Mouse (Mus musculus) heart, embryonic 14.5 days (tissue): ENCODE results near the gene Baz2b. TPM values are rescaled to one million over a fixed set of nuclear protein-coding genes. Genes with fewer than 3 reads are reported as not detected.

Source experiments
- ATAC-seq: fragments of 200-750 bp; cut with Nextera tagmentation; 2 replicates; pipeline ENCODE4 v1.8.0; 2017; ENCODE audit warnings: low read depth, moderate TSS enrichment; ENCODE audit not compliant: insufficient number of reproducible peaks, insufficient read depth, low FRiP score
- H3K27ac ChIP-seq, 2 experiments: fragments of 200-500 bp in 1 of 2; fragments of 300-500 bp in 1 of 2; sonication (generic) in 1 of 2; replicated peaks in 1 of 2; 2 replicates each; pipeline ENCODE4 v1.5.1; 2012 to 2014; ENCODE audit warnings: low read depth in 2 of 2, low read length in 2 of 2, control low read depth in 1 of 2, mild to moderate bottlenecking in 1 of 2, mixed read lengths in 1 of 2; ENCODE audit not compliant: control insufficient read depth in 1 of 2, insufficient read depth in 1 of 2
- H3K27me3 ChIP-seq: fragments of 300-500 bp; sonication (generic); 2 replicates; pipeline ENCODE4 v1.6.1; 2014; ENCODE audit warnings: mild to moderate bottlenecking, low read length, control low read depth; ENCODE audit not compliant: control insufficient read depth, insufficient read depth
- H3K36me3 ChIP-seq: fragments of 300-500 bp; sonication (generic); 2 replicates; pipeline ENCODE4 v1.6.1; 2014; ENCODE audit warnings: mild to moderate bottlenecking, control low read depth, low read length, mixed read lengths; ENCODE audit not compliant: control insufficient read depth, insufficient read depth
- H3K4me1 ChIP-seq, 2 experiments: fragments of 200-500 bp in 1 of 2; fragments of 300-500 bp in 1 of 2; sonication (generic) in 1 of 2; 2 replicates each; pipeline ENCODE4 v1.6.1; 2012 to 2014; ENCODE audit warnings: low read length in 2 of 2, control low read depth in 1 of 2, mixed read lengths in 1 of 2; ENCODE audit not compliant: control insufficient read depth in 2 of 2, insufficient read depth in 2 of 2
- H3K4me2 ChIP-seq: fragments of 300-500 bp; sonication (generic); 2 replicates; pipeline ENCODE4 v1.6.1; 2014; ENCODE audit warnings: mild to moderate bottlenecking, low read length
- H3K4me3 ChIP-seq, 2 experiments: fragments of 200-500 bp in 1 of 2; fragments of 300-500 bp in 1 of 2; sonication (generic) in 1 of 2; 2 replicates each; pipeline ENCODE4 v1.5.1; 2012 to 2014; ENCODE audit warnings: low read length in 2 of 2, mild to moderate bottlenecking in 2 of 2, control low read depth in 1 of 2, low read depth in 1 of 2, moderate library complexity in 1 of 2; ENCODE audit not compliant: control insufficient read depth in 1 of 2, insufficient read depth in 1 of 2
- H3K9ac ChIP-seq: fragments of 300-500 bp; sonication (generic); 2 replicates; pipeline ENCODE4 v1.6.1; 2014; ENCODE audit warnings: mild to moderate bottlenecking, low read length
- H3K9me3 ChIP-seq: fragments of 300-500 bp; sonication (generic); 2 replicates; pipeline ENCODE4 v1.6.1; 2016; ENCODE audit warnings: low read length, control low read depth; ENCODE audit not compliant: control insufficient read depth
- WGBS: fragments of 180-500 bp; shearing (Covaris S2); extraction: QIAGEN DNeasy Blood & Tissue Kit; methylation state at CpG from one replicate; pipeline ENCODE4 v1.1.7; 2014; 5-methylcytosine and 5-hydroxymethylcytosine counted together
- polyA plus RNA-seq: library from polyadenylated mRNA; unstranded; fragments of >200 nt; fragmentation: Nextera tagmentation; extraction: Ambion mirVana; gene quantifications from 2 replicates; pipeline ENCODE4 v1.2.1, GENCODE M21; 2014

Baz2b gene
- polyA plus RNA-seq, 1 experiment from 2014 or later = 54.5 TPM

DNA sequence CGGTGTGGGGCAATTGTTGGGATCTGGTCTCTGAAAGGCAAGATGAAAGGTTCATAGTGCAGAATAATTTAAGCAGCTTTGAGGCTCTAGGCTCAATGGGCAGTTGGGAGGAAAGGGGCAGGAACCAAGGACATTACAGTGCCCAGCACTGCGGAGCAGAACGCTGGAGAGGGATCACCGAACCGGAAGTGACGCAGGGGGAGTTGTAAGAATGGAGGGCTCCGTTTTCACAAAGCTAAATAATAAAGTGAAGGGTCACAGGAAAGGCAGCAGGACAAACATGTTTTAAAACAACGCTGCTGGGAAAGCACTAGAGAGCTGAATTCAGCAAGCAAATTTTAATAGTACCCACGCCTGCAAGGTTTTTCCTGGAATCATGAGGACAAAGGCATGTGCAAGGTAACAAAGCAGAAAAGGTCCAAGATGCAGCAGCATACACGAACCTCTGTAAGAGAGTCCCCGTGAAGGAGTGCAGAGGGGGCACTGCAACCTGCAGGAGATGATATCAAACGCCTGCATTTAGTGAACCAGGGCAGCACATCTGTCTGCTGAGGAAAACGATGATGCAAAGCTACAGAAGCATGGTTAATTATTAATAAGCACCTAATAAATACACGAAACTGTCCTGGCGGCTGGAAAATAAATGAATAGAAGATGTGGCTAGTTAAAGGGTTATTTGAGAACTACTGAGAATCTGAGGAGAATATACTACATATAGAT, 120.0 kb downstream of the Baz2b start:
- 80% methylated on average over 15 of the region's 15 CpGs for WGBS
- no peak overlapping the region for H3K4me3 ChIP-seq
- no peak overlapping the region for H3K9ac ChIP-seq
- ATAC-seq = no peak
- no peaks in the 10 kb centered on the region for H3K36me3 ChIP-seq
- H3K9me3 ChIP-seq = no peaks in the 10 kb centered on the region
- H3K4me2 ChIP-seq = no peak overlapping the region
- H3K4me1 ChIP-seq = peaks cover 2 to 22% of the 10 kb centered on the region in 2 experiments
- H3K27me3 ChIP-seq = no peaks in the 10 kb centered on the region
- H3K27ac ChIP-seq = 0 out of 4 replicates have a peak overlapping the region, but pooled peaks of 1 of the 2 experiments have one; percentile 19

DNA sequence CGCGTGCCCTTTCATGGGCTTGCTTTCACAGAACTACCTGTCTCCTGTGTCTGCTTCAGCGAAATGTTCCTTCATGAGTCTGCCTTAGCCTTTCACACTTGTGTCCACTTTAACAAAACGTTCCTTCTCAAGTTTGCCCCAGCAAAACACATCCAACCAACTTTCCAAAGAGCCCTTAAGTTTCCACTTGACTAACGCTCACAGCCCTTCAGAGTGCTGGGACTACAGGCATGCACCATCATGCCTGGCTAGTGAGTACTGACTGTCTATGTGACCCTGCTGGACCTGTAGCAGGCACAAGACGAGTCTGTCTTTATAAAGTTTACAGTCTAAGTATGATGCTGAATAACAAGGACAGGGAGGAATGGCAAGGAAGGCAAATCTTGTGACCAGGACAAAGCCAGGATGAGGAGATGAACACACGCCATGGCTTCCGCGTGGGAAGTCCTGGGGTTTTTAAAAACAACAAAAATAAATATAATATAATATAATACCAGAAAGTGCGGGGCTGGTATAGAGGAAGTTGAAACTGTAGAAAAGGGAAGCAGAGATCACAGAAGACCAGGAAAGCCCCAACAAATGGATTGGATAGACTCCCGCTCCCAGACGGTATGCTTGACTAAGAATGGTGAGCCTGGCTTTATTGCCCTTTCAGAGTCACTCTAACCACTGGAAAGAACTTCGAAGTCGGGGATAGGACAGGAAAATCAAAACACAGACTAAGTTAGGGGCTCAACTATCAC, 120.7 kb downstream of the Baz2b start:
- H3K4me2 ChIP-seq = no peak overlapping the region
- H3K36me3 ChIP-seq = no peaks in the 10 kb centered on the region
- no peaks in the 10 kb centered on the region for H3K27me3 ChIP-seq
- H3K4me1 ChIP-seq = peaks cover 2 to 23% of the 10 kb centered on the region in 2 experiments
- H3K9ac ChIP-seq = no peak overlapping the region
- H3K4me3 ChIP-seq = no peak overlapping the region
- H3K9me3 ChIP-seq = no peaks in the 10 kb centered on the region
- WGBS = 81% methylated on average over 14 of the region's 14 CpGs
- ATAC-seq = no peak
- H3K27ac ChIP-seq = peak overlapping the region; percentile 54 to 77

DNA sequence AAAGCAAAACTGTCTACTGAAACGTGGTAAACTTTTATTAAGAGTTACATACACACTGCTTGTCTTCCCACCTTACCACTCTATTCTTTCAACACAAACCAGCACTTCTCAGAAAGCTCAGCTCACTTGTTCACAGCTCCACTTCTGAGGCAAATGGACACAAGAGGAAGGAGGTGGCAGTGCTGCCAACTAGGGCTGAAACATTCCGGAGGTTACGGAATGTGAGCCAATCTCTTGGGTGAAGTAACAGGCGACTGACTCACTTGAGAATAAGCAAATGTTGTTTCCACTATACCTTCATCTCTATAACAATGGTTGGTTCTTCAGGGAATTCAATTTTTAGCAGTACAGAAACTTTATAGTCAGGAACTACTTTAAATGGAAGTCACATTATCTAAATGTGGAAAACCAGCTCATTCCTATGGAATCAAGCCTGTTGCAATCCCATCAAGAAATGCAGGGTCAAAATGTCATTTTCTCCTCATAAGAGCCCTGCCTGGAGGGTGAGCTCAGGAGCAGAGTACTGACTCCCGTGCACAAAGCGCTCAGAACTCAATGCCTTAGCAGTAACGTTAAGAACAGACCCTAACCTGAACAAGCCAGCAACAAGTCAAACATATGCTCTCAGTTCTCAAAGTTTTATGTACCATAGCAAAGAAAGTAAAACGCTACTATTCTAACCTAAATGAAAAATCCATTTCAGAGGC, 123.3 kb downstream of the Baz2b start:
- H3K4me2 ChIP-seq = no peak overlapping the region
- H3K36me3 ChIP-seq = no peaks in the 10 kb centered on the region
- WGBS = 35% methylated on average over 8 of the region's 8 CpGs
- H3K4me3 ChIP-seq = no peak overlapping the region
- peaks cover 2 to 33% of the 10 kb centered on the region in 2 experiments for H3K4me1 ChIP-seq
- no peak overlapping the region for H3K9ac ChIP-seq
- H3K9me3 ChIP-seq = no peaks in the 10 kb centered on the region
- H3K27me3 ChIP-seq = no peaks in the 10 kb centered on the region
- no peak for ATAC-seq
- peak overlapping the region; percentile 56 to 60 for H3K27ac ChIP-seq

DNA sequence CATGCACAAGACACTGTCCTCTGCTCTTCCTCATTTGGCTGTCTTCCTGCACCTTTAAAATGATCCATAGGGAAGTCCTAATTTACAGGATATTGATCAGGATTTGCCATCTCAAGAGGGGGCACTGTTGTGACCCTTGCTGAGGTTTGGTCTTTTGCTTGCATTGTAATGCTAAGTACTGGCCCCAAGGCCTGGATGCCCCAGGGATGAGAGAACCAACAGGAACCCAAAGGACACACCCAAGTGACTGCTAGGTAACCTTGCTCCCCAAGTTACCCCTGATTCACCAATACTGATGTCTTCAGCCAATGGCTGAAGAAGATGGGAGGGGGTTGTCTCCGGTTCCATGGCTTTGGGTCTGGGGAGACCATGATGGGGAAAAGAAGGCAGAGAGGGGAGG, 124.8 kb downstream of the Baz2b start:
- H3K27me3 ChIP-seq = no peaks in the 10 kb centered on the region
- H3K36me3 ChIP-seq = no peaks in the 10 kb centered on the region
- H3K9ac ChIP-seq = no peak overlapping the region
- H3K4me3 ChIP-seq = no peak overlapping the region
- H3K9me3 ChIP-seq = no peaks in the 10 kb centered on the region
- no peak overlapping the region for H3K27ac ChIP-seq
- H3K4me1 ChIP-seq = peaks cover 5 to 34% of the 10 kb centered on the region in 2 experiments
- no peak for ATAC-seq
- no peak overlapping the region for H3K4me2 ChIP-seq
- 95% methylated on average over 1 of the region's 1 CpGs for WGBS

DNA sequence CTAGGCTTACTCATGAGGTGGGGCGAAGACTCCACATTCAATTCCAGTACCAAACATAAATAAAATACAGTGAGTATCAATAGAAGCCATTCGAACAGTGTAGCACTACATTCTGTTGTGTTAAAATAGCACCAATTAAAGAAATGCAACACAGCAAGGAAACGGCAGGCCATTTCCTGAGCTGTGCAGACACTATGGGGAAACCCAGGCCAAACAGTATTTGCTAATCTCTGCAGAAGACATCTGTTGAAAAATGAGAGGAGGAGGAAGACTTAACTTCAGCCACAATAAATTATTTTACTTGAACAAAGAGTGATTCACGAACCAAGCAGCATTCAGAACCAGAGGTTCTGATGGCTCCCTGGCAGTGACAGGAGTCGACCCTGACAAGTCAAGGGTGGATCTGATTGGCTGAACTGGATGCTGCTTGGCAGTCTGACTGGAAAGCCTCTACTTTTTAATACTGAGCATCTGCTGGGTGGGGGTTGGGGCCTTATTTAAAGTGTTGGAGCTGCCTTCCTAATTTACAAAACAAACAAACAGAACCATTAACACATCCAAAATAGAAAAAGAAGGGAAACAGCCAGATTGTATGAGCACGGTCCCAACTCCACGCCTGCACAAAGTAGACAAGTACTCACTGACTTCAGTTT, 126.5 kb downstream of the Baz2b start:
- WGBS = 59% methylated on average over 7 of the region's 7 CpGs
- no peak overlapping the region for H3K9ac ChIP-seq
- H3K4me2 ChIP-seq = no peak overlapping the region
- H3K9me3 ChIP-seq = no peaks in the 10 kb centered on the region
- no peak for ATAC-seq
- 0 out of 4 replicates have a peak overlapping the region, but pooled peaks of 1 of the 2 experiments have one; percentile 4 for H3K27ac ChIP-seq
- peaks cover 5 to 25% of the 10 kb centered on the region in 2 experiments for H3K4me1 ChIP-seq
- no peak overlapping the region for H3K4me3 ChIP-seq
- H3K27me3 ChIP-seq = no peaks in the 10 kb centered on the region
- no peaks in the 10 kb centered on the region for H3K36me3 ChIP-seq

DNA sequence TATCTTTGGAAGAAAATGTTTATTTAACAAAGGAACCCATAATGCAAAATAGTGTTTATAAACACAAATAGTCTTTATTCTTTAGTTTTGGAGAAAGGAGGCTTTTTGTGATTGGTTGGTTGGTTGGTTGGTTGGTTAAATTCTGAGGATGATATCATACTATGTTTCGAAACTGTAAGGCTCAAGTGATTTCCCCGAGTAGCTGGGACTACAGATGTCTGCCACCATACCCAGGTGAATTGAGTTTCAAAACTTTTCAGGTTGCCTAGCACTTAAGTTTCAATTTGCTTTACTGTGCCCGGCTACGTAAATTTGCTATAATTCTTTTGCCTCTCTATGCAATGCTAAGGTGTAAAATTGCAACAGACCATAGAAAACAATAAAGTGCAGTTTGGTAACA, 127.4 kb downstream of the Baz2b start:
- no peak for ATAC-seq
- Histone ChIP-seq H3K4me2 (no peak overlapping the region), H3K4me1 (peaks cover 5 to 25% of the 10 kb centered on the region in 2 experiments), H3K4me3 (no peak overlapping the region), H3K27ac (no peak overlapping the region), H3K27me3 (no peaks in the 10 kb centered on the region), H3K9me3 (no peaks in the 10 kb centered on the region), H3K36me3 (no peaks in the 10 kb centered on the region), H3K9ac (no peak overlapping the region)
- 92% methylated on average over 4 of the region's 4 CpGs for WGBS

DNA sequence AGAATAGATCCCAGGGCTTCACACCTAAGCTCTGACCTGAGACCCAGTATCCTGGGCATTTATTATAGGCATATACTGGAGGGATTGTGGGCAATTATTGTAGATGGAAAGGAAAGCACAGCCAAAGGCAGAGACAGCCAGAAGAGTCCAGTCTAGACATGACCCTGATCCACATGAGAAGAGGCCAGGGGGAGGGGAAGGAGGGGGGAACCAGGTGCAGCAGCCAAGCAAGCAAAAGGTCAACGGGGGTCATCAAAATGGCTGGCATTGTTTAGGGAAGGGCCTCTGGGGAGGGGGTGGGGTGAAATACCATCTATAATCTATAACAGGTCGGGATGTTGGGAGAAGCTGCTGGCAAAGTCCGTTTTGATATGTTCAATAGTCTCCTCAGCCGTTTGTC, 128.8 kb downstream of the Baz2b start:
- H3K27me3 ChIP-seq = no peaks in the 10 kb centered on the region
- H3K4me2 ChIP-seq = no peak overlapping the region
- H3K36me3 ChIP-seq = no peaks in the 10 kb centered on the region
- WGBS = 70% methylated on average over 4 of the region's 4 CpGs
- ATAC-seq = no peak
- H3K4me1 ChIP-seq = peaks cover 3 to 18% of the 10 kb centered on the region in 2 experiments
- no peak overlapping the region for H3K27ac ChIP-seq
- H3K4me3 ChIP-seq = no peak overlapping the region
- H3K9ac ChIP-seq = no peak overlapping the region
- no peaks in the 10 kb centered on the region for H3K9me3 ChIP-seq
